Mouse (Mus musculus): ENCODE data around the gene Npr1. TPM values are rescaled to one million over a fixed set of nuclear protein-coding genes. Genes with fewer than 3 reads are reported as not detected.

Npr1 gene
- polyA plus RNA-seq, 1 experiment from 2014 or later = 2.5 TPM

DNA sequence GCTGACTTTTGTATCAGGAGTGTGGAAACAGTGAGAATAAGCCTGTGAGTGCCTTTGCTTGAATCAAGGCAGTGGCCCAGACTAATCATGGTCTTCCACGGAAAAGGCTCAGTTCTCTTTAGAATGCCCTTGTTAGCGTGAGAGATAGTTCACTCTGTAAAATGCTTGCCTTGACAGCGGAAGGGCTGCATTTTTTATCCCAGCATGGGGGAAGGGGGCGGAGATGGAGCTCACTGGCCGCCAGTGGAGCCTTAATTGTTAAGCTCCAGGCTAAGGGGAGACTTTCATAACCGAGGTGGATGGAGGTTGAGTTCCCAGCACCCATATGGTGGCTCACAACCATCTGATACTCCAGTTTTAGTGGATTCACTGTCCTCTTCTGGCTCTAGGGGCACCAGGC is 17.0 kb downstream of the Npr1 start:
- H3K4me2 ChIP-seq (ENCODE audit: low read length) = no peak overlapping the region
- no peaks in the 10 kb centered on the region for H3K9me3 ChIP-seq (replicated peaks; ENCODE audit: control insufficient read depth, low read length)
- WGBS = 13% methylated on average over 6 of the region's 6 CpGs
- H3K36me3 ChIP-seq (ENCODE audit: control insufficient read depth, insufficient read depth, low read length) = no peaks in the 10 kb centered on the region
- no peak overlapping the region for H3K9ac ChIP-seq (ENCODE audit: low read length)
- H3K27ac ChIP-seq (ENCODE audit: low read depth, low read length) = no peak overlapping the region
- no peak overlapping the region for H3K4me3 ChIP-seq (ENCODE audit: low read depth, low read length)
- no peaks in the 10 kb centered on the region for H3K27me3 ChIP-seq (replicated peaks; ENCODE audit: control insufficient read depth, insufficient read depth, low read length)
- DNase-seq (ENCODE audit: low spot score) (no peak), ATAC-seq (no peak)
- peaks cover 3% of the 10 kb centered on the region; the same call in 1 of the 2 replicates for H3K4me1 ChIP-seq (ENCODE audit: control insufficient read depth, insufficient read depth, low read length)

DNA sequence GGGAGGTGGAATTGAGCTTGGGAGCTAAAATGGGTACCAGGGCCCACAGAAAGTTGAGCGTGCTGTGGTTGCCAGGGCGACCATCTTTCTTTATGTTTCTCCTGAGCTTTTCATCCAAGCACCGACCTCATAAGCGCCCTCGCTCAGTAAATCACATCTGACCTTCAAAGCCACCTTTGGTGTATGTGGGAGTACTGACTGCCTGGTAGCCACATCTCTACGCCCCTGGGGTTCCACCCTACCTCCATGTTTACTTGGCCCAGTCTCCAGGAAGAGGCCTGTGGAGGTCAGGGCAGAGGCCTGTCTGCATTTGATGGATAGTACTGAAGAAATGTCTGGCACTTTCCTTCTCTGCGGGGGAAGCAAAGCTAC is 18.6 kb downstream of the Npr1 start:
- H3K36me3 ChIP-seq (ENCODE audit: control insufficient read depth, insufficient read depth, low read length) = no peaks in the 10 kb centered on the region

DNA sequence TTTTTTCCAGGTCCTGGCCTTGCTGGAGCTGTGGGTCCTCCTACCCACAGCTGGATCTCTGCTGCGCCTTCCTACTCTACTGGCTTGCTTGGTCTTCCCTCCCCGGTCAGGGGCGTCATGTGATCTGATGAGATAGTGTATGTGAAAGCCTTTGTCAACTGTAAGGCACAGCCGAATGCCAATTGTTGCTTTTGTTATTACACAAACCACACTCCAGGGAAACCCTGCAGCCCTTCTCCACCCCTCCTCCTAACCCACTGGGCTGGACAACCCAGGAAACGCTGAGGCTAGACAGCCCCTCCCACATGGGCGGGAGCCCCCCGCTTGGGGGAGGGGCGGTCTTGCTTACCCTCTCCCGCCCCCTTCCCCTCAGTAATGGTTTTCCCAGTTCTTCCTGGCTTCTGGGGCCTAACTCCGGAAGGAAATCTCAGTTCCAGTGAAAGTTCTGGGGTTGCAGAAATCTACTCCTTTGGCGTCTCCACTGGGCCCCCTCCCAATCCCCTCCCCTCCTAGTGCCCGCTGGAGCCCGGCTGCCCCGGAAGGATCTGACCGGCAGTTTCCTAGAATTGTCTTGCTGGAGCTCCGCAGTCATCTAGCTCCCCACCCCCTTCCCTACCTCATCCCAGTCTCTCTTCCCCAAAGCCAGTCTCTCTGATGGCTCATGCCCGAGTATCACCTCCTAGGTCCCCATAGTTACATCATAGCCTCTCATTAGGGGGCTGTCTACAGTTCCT is 19.1 kb downstream of the Npr1 start:
- DNase-seq (ENCODE audit: low spot score) = peak; percentile 91
- H3K4me2 ChIP-seq (ENCODE audit: low read length) = peak overlapping the region; percentile 59
- H3K4me3 ChIP-seq (ENCODE audit: low read depth, low read length) = peak overlapping the region; percentile 29
- no peaks in the 10 kb centered on the region for H3K36me3 ChIP-seq (ENCODE audit: control insufficient read depth, insufficient read depth, low read length)
- H3K9ac ChIP-seq (ENCODE audit: low read length) = peak overlapping the region; percentile 58
- no peaks in the 10 kb centered on the region for H3K27me3 ChIP-seq (replicated peaks; ENCODE audit: control insufficient read depth, insufficient read depth, low read length)
- WGBS = 2% methylated on average over 17 of the region's 17 CpGs
- peaks cover 3% of the 10 kb centered on the region; the same call in 1 of the 2 replicates for H3K4me1 ChIP-seq (ENCODE audit: control insufficient read depth, insufficient read depth, low read length)
- H3K9me3 ChIP-seq (replicated peaks; ENCODE audit: control insufficient read depth, low read length) = no peaks in the 10 kb centered on the region
- peak overlapping the region; percentile 80 for H3K27ac ChIP-seq (ENCODE audit: low read depth, low read length)
- ATAC-seq = peak; percentile 95

More for the DNA sequence above, 18.6 kb downstream of the Npr1 start:
- Histone ChIP-seq H3K4me3 (ENCODE audit: low read depth, low read length) (no peak overlapping the region), H3K27ac (ENCODE audit: low read depth, low read length) (peak overlapping the region; percentile 80), H3K4me1 (ENCODE audit: control insufficient read depth, insufficient read depth, low read length) (peaks cover 3% of the 10 kb centered on the region; the same call in 1 of the 2 replicates), H3K9ac (ENCODE audit: low read length) (peak overlapping the region; percentile 58; the same call in 1 of the 2 replicates), H3K4me2 (ENCODE audit: low read length) (peak overlapping the region; percentile 59), H3K9me3 (replicated peaks; ENCODE audit: control insufficient read depth, low read length) (no peaks in the 10 kb centered on the region), H3K27me3 (replicated peaks; ENCODE audit: control insufficient read depth, insufficient read depth, low read length) (no peaks in the 10 kb centered on the region)
- ATAC-seq (no peak; the same call in 1 of the 2 replicates), DNase-seq (ENCODE audit: low spot score) (peak; percentile 25)
- WGBS = 37% methylated on average over 7 of the region's 7 CpGs

DNA sequence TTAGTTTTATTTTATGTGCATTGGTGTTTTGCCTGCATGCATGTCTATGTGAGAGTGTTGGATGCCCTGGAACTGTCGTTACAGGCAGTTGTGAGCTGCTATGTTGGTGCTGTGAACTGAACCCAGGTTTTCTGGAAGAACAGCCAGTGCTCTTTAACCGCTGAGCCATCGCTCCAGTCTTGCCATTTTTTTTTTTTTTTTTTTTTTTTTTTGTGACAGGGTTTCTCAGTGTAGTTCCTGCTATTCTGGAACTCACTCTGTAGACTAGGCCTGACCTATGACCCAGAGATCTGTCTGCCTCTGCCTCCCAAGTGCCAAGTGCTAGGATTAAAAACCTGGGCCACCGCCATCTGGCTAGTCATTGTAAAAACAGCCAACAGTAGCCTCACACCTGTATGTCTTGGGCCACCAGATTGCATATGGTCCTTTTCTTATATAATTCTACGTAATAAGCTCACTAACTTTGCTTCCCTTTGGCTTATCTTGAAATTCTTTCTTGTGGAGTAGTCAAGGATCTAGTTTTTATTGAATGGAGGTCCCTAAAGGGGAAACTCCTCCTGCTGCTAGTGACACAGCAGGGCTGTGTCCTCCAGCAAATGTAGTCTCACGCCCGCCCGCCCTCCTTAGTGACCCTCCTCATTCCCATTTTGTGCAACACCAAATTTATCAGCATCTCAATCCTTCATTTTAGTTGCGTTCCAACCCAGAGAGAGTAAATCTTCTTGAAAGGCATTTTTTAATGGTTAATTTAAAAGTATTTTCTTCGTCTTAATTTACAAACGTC is 20.1 kb downstream of the Npr1 start:
- ATAC-seq (no peak), DNase-seq (ENCODE audit: low spot score) (no peak)
- Histone ChIP-seq H3K9ac (ENCODE audit: low read length) (no peak overlapping the region), H3K4me2 (ENCODE audit: low read length) (peak overlapping the region; percentile 59), H3K9me3 (replicated peaks; ENCODE audit: control insufficient read depth, low read length) (no peaks in the 10 kb centered on the region), H3K27me3 (replicated peaks; ENCODE audit: control insufficient read depth, insufficient read depth, low read length) (no peaks in the 10 kb centered on the region), H3K4me3 (ENCODE audit: low read depth, low read length) (no peak overlapping the region), H3K36me3 (ENCODE audit: control insufficient read depth, insufficient read depth, low read length) (no peaks in the 10 kb centered on the region), H3K4me1 (ENCODE audit: control insufficient read depth, insufficient read depth, low read length) (peaks cover 3% of the 10 kb centered on the region; the same call in 1 of the 2 replicates), H3K27ac (ENCODE audit: low read depth, low read length) (no peak overlapping the region)
- WGBS = 67% methylated on average over 11 of the region's 11 CpGs

DNA sequence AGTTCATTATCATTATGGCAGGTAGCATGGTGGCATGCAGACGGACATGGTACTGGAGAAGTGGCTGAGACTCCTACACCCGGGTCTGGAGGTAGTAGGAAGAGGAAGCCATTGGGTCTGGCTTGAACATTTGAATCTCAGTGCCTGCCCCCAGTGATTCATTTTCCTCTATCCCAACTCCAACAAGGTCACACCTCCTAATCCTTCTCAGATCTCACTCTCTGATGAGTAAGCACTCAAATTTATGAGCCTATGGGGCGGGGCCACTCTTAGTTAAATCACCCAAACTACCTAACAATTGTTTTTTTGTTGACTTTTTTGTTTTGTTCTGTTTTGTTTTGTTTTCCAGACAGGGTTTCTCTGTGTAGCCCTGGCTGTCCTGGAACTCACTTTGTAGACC is 21.7 kb downstream of the Npr1 start:
- H3K27me3 ChIP-seq (replicated peaks; ENCODE audit: control insufficient read depth, insufficient read depth, low read length) = no peaks in the 10 kb centered on the region
- H3K9me3 ChIP-seq (replicated peaks; ENCODE audit: control insufficient read depth, low read length) = no peaks in the 10 kb centered on the region
- H3K36me3 ChIP-seq (ENCODE audit: control insufficient read depth, insufficient read depth, low read length) = no peaks in the 10 kb centered on the region
- no peak for ATAC-seq
- H3K4me1 ChIP-seq (ENCODE audit: control insufficient read depth, insufficient read depth, low read length) = peaks cover 3% of the 10 kb centered on the region; the same call in 1 of the 2 replicates
- DNase-seq (ENCODE audit: low spot score) = no peak
- 82% methylated on average over 3 of the region's 3 CpGs for WGBS
- no peak overlapping the region for H3K27ac ChIP-seq (ENCODE audit: low read depth, low read length)
- H3K4me2 ChIP-seq (ENCODE audit: low read length) = no peak overlapping the region
- no peak overlapping the region for H3K4me3 ChIP-seq (ENCODE audit: low read depth, low read length)
- H3K9ac ChIP-seq (ENCODE audit: low read length) = no peak overlapping the region

DNA sequence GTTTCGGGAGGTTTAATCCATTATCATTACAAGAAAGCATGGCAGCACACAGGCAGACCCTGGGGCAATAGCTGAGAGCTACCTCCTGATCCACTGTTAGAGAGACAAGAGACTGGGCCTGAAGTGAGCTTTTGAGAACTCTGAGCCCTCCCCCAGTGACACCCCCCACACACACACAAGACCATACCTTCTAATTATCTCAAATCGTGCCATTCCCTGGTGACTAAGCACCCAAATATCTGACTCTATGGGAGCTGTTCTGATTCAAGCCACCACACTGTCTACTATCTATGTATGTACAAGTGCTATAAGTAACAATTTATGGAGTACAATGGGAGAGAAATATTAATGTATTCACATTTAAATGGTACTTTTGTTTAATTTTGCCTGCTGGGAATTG is 24.9 kb downstream of the Npr1 start:
- Histone ChIP-seq H3K4me3 (ENCODE audit: low read depth, low read length) (no peak overlapping the region), H3K9me3 (replicated peaks; ENCODE audit: control insufficient read depth, low read length) (no peaks in the 10 kb centered on the region), H3K27me3 (replicated peaks; ENCODE audit: control insufficient read depth, insufficient read depth, low read length) (no peaks in the 10 kb centered on the region), H3K36me3 (ENCODE audit: control insufficient read depth, insufficient read depth, low read length) (no peaks in the 10 kb centered on the region), H3K4me1 (ENCODE audit: control insufficient read depth, insufficient read depth, low read length) (no peaks in the 10 kb centered on the region), H3K4me2 (ENCODE audit: low read length) (no peak overlapping the region), H3K9ac (ENCODE audit: low read length) (no peak overlapping the region), H3K27ac (ENCODE audit: low read depth, low read length) (no peak overlapping the region)
- WGBS = 88% methylated on average over 2 of the region's 2 CpGs
- DNase-seq (ENCODE audit: low spot score) (no peak), ATAC-seq (no peak)

DNA sequence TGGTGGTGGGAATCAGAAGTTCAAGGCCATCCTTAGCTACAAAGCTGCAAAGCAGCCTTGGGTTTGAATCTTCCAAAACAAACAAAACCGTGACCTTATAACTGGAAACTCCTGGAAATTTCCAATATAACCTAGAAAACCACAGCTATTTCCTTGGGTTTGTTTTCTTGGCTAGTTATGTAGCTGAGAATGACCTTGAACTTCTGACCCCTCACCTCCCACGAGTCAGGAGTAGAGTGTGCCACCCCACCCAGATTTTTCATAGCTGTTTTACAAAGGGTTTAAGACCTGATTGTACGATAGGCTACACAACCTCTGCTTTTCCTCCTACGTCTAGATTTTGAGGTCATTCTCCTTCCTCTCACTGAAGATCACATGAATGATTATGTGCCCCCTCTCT is 28.5 kb downstream of the Npr1 start:
- WGBS = 82% methylated on average over 4 of the region's 4 CpGs
- DNase-seq (ENCODE audit: low spot score) (no peak), ATAC-seq (no peak)
- H3K9ac ChIP-seq (ENCODE audit: low read length) = no peak overlapping the region
- no peak overlapping the region for H3K4me3 ChIP-seq (ENCODE audit: low read depth, low read length)
- H3K27ac ChIP-seq (ENCODE audit: low read depth, low read length) = no peak overlapping the region
- no peaks in the 10 kb centered on the region for H3K36me3 ChIP-seq (ENCODE audit: control insufficient read depth, insufficient read depth, low read length)
- H3K4me1 ChIP-seq (ENCODE audit: control insufficient read depth, insufficient read depth, low read length) = peaks cover 8% of the 10 kb centered on the region
- H3K27me3 ChIP-seq (replicated peaks; ENCODE audit: control insufficient read depth, insufficient read depth, low read length) = no peaks in the 10 kb centered on the region
- H3K4me2 ChIP-seq (ENCODE audit: low read length) = no peak overlapping the region
- H3K9me3 ChIP-seq (replicated peaks; ENCODE audit: control insufficient read depth, low read length) = no peaks in the 10 kb centered on the region

DNA sequence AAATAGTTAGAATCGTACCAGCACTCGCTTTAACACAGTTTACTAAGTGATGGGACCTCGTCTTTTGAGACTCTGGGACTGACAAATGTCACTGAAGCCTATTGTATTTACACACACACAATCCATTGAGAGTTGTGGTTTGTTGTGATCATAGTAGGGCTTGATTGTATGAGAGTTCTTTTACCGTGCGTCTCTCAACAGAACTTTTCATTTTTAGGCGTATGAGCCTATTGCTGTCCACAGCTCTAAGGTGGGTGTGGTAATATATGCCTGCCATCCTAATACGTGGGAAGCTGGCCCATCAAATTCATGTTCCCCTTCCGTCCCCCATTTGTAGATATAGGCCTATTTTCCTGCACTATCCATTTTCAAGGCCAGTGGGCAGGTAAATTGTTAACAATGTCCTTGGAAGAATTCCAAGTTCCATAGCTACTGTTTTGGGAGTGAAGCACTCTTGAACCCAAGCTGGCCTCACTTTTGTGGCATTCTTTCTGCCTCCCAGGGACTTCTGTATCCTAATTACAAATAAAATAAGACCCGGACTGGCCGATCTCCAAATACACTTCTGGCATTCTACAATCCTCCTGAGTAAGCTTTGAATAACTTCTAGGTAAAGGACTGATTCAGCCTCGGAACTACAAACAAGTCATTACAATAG is 31.5 kb downstream of the Npr1 start:
- DNase-seq (ENCODE audit: low spot score) = no peak
- Histone ChIP-seq H3K36me3 (ENCODE audit: control insufficient read depth, insufficient read depth, low read length) (peaks cover 4% of the 10 kb centered on the region; the same call in 1 of the 2 replicates), H3K4me1 (ENCODE audit: control insufficient read depth, insufficient read depth, low read length) (peaks cover 19% of the 10 kb centered on the region), H3K27me3 (replicated peaks; ENCODE audit: control insufficient read depth, insufficient read depth, low read length) (no peaks in the 10 kb centered on the region), H3K27ac (ENCODE audit: low read depth, low read length) (peak overlapping the region; percentile 35; the same call in 1 of the 2 replicates), H3K4me3 (ENCODE audit: low read depth, low read length) (peak overlapping the region; percentile 73), H3K9me3 (replicated peaks; ENCODE audit: control insufficient read depth, low read length) (no peaks in the 10 kb centered on the region), H3K9ac (ENCODE audit: low read length) (peak overlapping the region; percentile 42; the same call in 1 of the 2 replicates), H3K4me2 (ENCODE audit: low read length) (peak overlapping the region; percentile 99)
- 49% methylated on average over 11 of the region's 11 CpGs for WGBS
- ATAC-seq = no peak

All from forebrain, embryonic 14.5 days (tissue).